Mouse (Mus musculus): Measurements from ENCODE around the gene Bag2. TPM values are rescaled to one million over a fixed set of nuclear protein-coding genes. Genes with fewer than 3 reads are reported as not detected.

The Bag2 gene
- polyA plus RNA-seq, 2 experiments from 2014 or later = 1.7 to 4.7 TPM

Other genes starting within 250 kb of the Bag2 start
- gene Prim2, start 88.0 kb downstream of the Bag2 start, polyA plus RNA-seq (2017; shearing (Covaris generic)) = 10 to 100 TPM; 24.2 to 31.5 TPM
- gene Rab23, start 37.9 kb downstream of the Bag2 start, polyA plus RNA-seq (2017; shearing (Covaris generic)) = 1 to 10 TPM; 7.0 to 7.3 TPM
- gene Zfp451, start 56.8 kb upstream of the Bag2 start, polyA plus RNA-seq (2017; shearing (Covaris generic)) = 10 to 100 TPM; 11.4 to 16.8 TPM
- gene Bend6, start 150.0 kb upstream of the Bag2 start, polyA plus RNA-seq (2017; shearing (Covaris generic)) = 1 to 10 TPM; 2.2 to 6.0 TPM
- 10 to 100 TPM; 20.3 to 21.7 TPM for gene Dst, start 150.4 kb upstream of the Bag2 start, polyA plus RNA-seq (2017; shearing (Covaris generic))